Mouse (Mus musculus) kidney, adult 10 weeks (tissue): ENCODE results near the gene Cyp2d22. TPM values are rescaled to one million over a fixed set of nuclear protein-coding genes. Genes with fewer than 3 reads are reported as not detected.

ENCODE experiments used
- polyA plus RNA-seq: library from polyadenylated mRNA; stranded (reverse); fragments of 350-450 nt; fragmentation: Illumina TruSeq; extraction: RNeasy Lipid Tissue Mini Kit (QIAGEN cat#74804); gene quantifications from one replicate; pipeline ENCODE4 v1.2.3, GENCODE M21; 2014; ENCODE audit warnings: low read depth, low replicate concordance

Gene Cyp2d22
- polyA plus RNA-seq, result 12.2 TPM

GRCm38 (mm10) chr15:82379871-82380713 is at the start of gene Cyp2d22:
Gene Cyp2d22, minus strand, starts transcription at chr15:82380260.

GRCm38 (mm10) chr15:82406981-82407380 is 26.9 kb upstream of the Cyp2d22 start, which contains the start of gene Cyp2d10:
Gene Cyp2d10, minus strand, starts transcription at chr15:82407195.

GRCm38 (mm10) chr15:82393922-82394321 is 13.9 kb upstream of the Cyp2d22 start, which contains the start of gene Cyp2d11:
Gene Cyp2d11, minus strand, starts transcription at chr15:82394022.

GRCm38 (mm10) chr15:82354126-82354945 is 25.7 kb downstream of the Cyp2d22 start, which contains the start of gene Ndufa6:
Gene Ndufa6, minus strand, starts transcription at chr15:82354322.

GRCm38 (mm10) chr15:82338593-82339112 is 41.4 kb downstream of the Cyp2d22 start, which contains the start of the genes Naga, Pheta2 and Smdt1:
Gene Naga, minus strand, starts transcription at chr15:82338925.
Gene Pheta2, plus strand, starts transcription at chr15:82338942.
Gene Smdt1, plus strand, starts transcription at chr15:82338959.

Other genes starting within 250 kb of the Cyp2d22 start
- gene Srebf2, start 233.1 kb downstream of the Cyp2d22 start, polyA plus RNA-seq, result 10.9 TPM
- not detected for gene Shisa8, start 167.4 kb downstream of the Cyp2d22 start, polyA plus RNA-seq
- not detected for gene Tnfrsf13c, start 155.9 kb downstream of the Cyp2d22 start, polyA plus RNA-seq
- not detected for gene Cenpm, start 135.5 kb downstream of the Cyp2d22 start, polyA plus RNA-seq
- gene 1500009C09Rik, start 127.9 kb downstream of the Cyp2d22 start, polyA plus RNA-seq, result not detected
- 0.20 TPM for gene Sept3, start 105.4 kb downstream of the Cyp2d22 start, polyA plus RNA-seq
- not detected for gene Wbp2nl, start 81.3 kb downstream of the Cyp2d22 start, polyA plus RNA-seq
- gene Naga, start 41.3 kb downstream of the Cyp2d22 start, polyA plus RNA-seq, result 25.8 TPM
- gene Pheta2, start 41.3 kb downstream of the Cyp2d22 start, polyA plus RNA-seq, result 0.32 TPM
- gene Smdt1, start 41.3 kb downstream of the Cyp2d22 start, polyA plus RNA-seq, result 46.6 TPM
- gene Ndufa6, start 25.9 kb downstream of the Cyp2d22 start, polyA plus RNA-seq, result 528 TPM
- not detected for gene Cyp2d11, start 13.8 kb upstream of the Cyp2d22 start, polyA plus RNA-seq
- not detected for gene Cyp2d10, start 26.9 kb upstream of the Cyp2d22 start, polyA plus RNA-seq
- gene Cyp2d9, start 53.2 kb upstream of the Cyp2d22 start, polyA plus RNA-seq, result 7.8 TPM
- 54.9 TPM for gene Cyp2d12, start 174.8 kb upstream of the Cyp2d22 start, polyA plus RNA-seq
- not detected for gene Cyp2d34, start 240.7 kb upstream of the Cyp2d22 start, polyA plus RNA-seq